Mouse (Mus musculus): Measurements from ENCODE around the gene Abca3.

- TF ChIP-seq CTCF (IDR thresholded peaks at IDR 0.05; ENCODE audit: extremely low read depth, insufficient read depth, insufficient read length, insufficient replicate concordance) (no peak), POLR2A (IDR thresholded peaks at IDR 0.05; ENCODE audit: low read depth, low read length) (no peak)
Measured at GRCm38 (mm10) chr17:24359903-24360302, 8.2 kb downstream of the Abca3 start.
